Mouse (Mus musculus) left cerebral cortex, postnatal 10 days (tissue): Measurements from ENCODE around the gene Fam160a1. TPM values are rescaled to one million over a fixed set of nuclear protein-coding genes. Genes with fewer than 3 reads are reported as not detected.
A peak's percentile ranks its signal among the peaks of the same experiment; 100 is the strongest.

Experiments used
- DNase-seq, 2 experiments: peaks; one replicate each; pipeline ENCODE4 v3.0.0; 2021 to 2022; ENCODE audit warnings: low spot score in 2 of 2, mixed read lengths in 1 of 2; ENCODE audit errors: extremely low spot score in 1 of 2
- intact Hi-C: fragments of 180-260 bp; cut with DNase I; formaldehyde crosslinking; loops from one replicate; pipeline ENCODE4 v1.15.1; 2025
- total RNA-seq, 2 experiments: library from RNA; stranded (reverse); gene quantifications; 2 replicates each; pipeline ENCODE4 v1.2.3; 2021

The Fam160a1 gene
- total RNA-seq, 2 experiments from 2014 or later = 4.2 to 4.4 TPM

- peak in 1 of 2 experiments; percentile 43 for DNase-seq
- intact Hi-C loops = no loop called here
Measured at GRCm38 (mm10) chr3:85703141-85703882, 113.8 kb downstream of the Fam160a1 start.

GRCm38 (mm10) chr3:85698496-85698895, 118.6 kb downstream of the Fam160a1 start:
- intact Hi-C loops = no loop called here

GRCm38 (mm10) chr3:85695056-85695455, 122.0 kb downstream of the Fam160a1 start:
- no peak for DNase-seq
- intact Hi-C loops = no loop called here

More at GRCm38 (mm10) chr3:85698496-85698895, 118.6 kb downstream of the Fam160a1 start:
- no peak for DNase-seq

- intact Hi-C loops = no loop called here
- no peak for DNase-seq
Measured at GRCm38 (mm10) chr3:85693013-85693412, 124.1 kb downstream of the Fam160a1 start.

- no peak for DNase-seq
- intact Hi-C loops = no loop called here
Measured at GRCm38 (mm10) chr3:85691134-85691533, 126.0 kb downstream of the Fam160a1 start.

GRCm38 (mm10) chr3:85688341-85688740, 128.8 kb downstream of the Fam160a1 start:
- intact Hi-C loops = no loop called here
- DNase-seq = no peak

- no peak for DNase-seq
- intact Hi-C loops = no loop called here
Measured at GRCm38 (mm10) chr3:85685271-85685670, 131.8 kb downstream of the Fam160a1 start.

GRCm38 (mm10) chr3:85683618-85684017, 133.5 kb downstream of the Fam160a1 start:
- DNase-seq = no peak
- intact Hi-C loops = no loop called here

- DNase-seq = no peak
- intact Hi-C loops = no loop called here
Measured at GRCm38 (mm10) chr3:85681136-85681535, 136.0 kb downstream of the Fam160a1 start.

- intact Hi-C loops = no loop called here
- DNase-seq = no peak
Measured at GRCm38 (mm10) chr3:85679960-85680359, 137.1 kb downstream of the Fam160a1 start.

GRCm38 (mm10) chr3:85679312-85679933, 137.7 kb downstream of the Fam160a1 start:
- no peak for DNase-seq
- intact Hi-C loops = no loop called here

- DNase-seq = no peak
- intact Hi-C loops = no loop called here
Measured at GRCm38 (mm10) chr3:85677952-85678351, 139.1 kb downstream of the Fam160a1 start.

- intact Hi-C loops = no loop called here
- peak in 1 of 2 experiments; percentile 10 for DNase-seq
Measured at GRCm38 (mm10) chr3:85677133-85677532, 140.0 kb downstream of the Fam160a1 start.

- intact Hi-C loops = loop anchor here (10.0 kb wide), 1 partner anchor 715 kb away; no protein-coding TSS in a partner anchor
Measured at GRCm38 (mm10) chr3:85669844-85670243, 147.2 kb downstream of the Fam160a1 start.

GRCm38 (mm10) chr3:85667683-85668082, 149.4 kb downstream of the Fam160a1 start:
- DNase-seq = no peak
- intact Hi-C loops = loop anchor here (10.0 kb wide), 1 partner anchor 713 kb away; no protein-coding TSS in a partner anchor

More at GRCm38 (mm10) chr3:85669844-85670243, 147.2 kb downstream of the Fam160a1 start:
- peak in 1 of 2 experiments; percentile 6 for DNase-seq

- no peak for DNase-seq
- intact Hi-C loops = loop anchor here (10.0 kb wide), 1 partner anchor 712 kb away; no protein-coding TSS in a partner anchor
Measured at GRCm38 (mm10) chr3:85666736-85667135, 150.4 kb downstream of the Fam160a1 start.

- intact Hi-C loops = loop anchor here (10.0 kb wide), 1 partner anchor 711 kb away; no protein-coding TSS in a partner anchor
- DNase-seq = no peak
Measured at GRCm38 (mm10) chr3:85666166-85666565, 150.9 kb downstream of the Fam160a1 start.

- peak in 1 of 2 experiments; percentile 62 for DNase-seq
- intact Hi-C loops = loop anchor here (10.0 kb wide), 1 partner anchor 710 kb away; no protein-coding TSS in a partner anchor
Measured at GRCm38 (mm10) chr3:85664591-85665171, 152.4 kb downstream of the Fam160a1 start.

GRCm38 (mm10) chr3:85663826-85664225, 153.3 kb downstream of the Fam160a1 start:
- DNase-seq = no peak
- intact Hi-C loops = loop anchor here (10.0 kb wide), 1 partner anchor 709 kb away; no protein-coding TSS in a partner anchor
